14 mouse cellular contexts compared by ENCODE assay signal in genomic region chr11:96326705-96327104, GRCm38 (mm10). TPM values are rescaled to one million over a fixed set of nuclear protein-coding genes. Genes with fewer than 3 reads are reported as not detected.
DNase-seq lines count a peak whose midpoint lies in the region; ATAC-seq and TF ChIP-seq lines count a peak whose summit lies in the region.
"Had no signal": no experiment of that assay in that cellular context is flagged by ENCODE, and none has a peak within 500 bp of the region (broad histone marks: within the 10 kb centered on the region; RNA-seq: fewer than 3 reads in every experiment).

No protein-coding gene starts in this region.

- 0 out of 2 replicates have a peak, but pooled peaks cover 2% of the 10 kb centered on the region for H3K4me1 ChIP-seq in heart, embryonic 15.5 days (replicated peaks)
- H3K4me1 ChIP-seq in lung, postnatal 0 days (ENCODE audit: insufficient read depth, low read depth, low read length): no peaks in the 10 kb centered on the region
- H3K4me1 ChIP-seq in limb, embryonic 10.5 days: peaks cover 98% of the 10 kb centered on the region

- peaks cover 100% of the 10 kb centered on the region for H3K27me3 ChIP-seq in heart, embryonic 15.5 days
- H3K27me3 ChIP-seq in lung, postnatal 0 days (replicated peaks; ENCODE audit: insufficient read depth, low read length): 0 out of 2 replicates have a peak, but pooled peaks cover 4% of the 10 kb centered on the region
- peaks cover 100% of the 10 kb centered on the region for H3K27me3 ChIP-seq in limb, embryonic 10.5 days (ENCODE audit: low read depth, poor library complexity, severe bottlenecking)

- 15% methylated on average over 12 of the region's 12 CpGs for WGBS in heart, embryonic 15.5 days
- 14% methylated on average over 12 of the region's 12 CpGs for WGBS in lung, postnatal 0 days
- WGBS in limb, embryonic 10.5 days: 5% methylated on average over 12 of the region's 12 CpGs

- TF ChIP-seq CTCF in lung, postnatal 0 days (IDR thresholded peaks at IDR 0.05): no peak

- TF ChIP-seq EP300 in lung, postnatal 0 days (IDR thresholded peaks at IDR 0.05): no peak

- DNase-seq in heart, adult 18-20 months: no peak
- no peak for DNase-seq in lung, postnatal 0 days (ENCODE audit: low spot score)
- DNase-seq in lung, postnatal 10 days: no peak
- peak; percentile 55 for DNase-seq in limb, embryonic 10.5 days (ENCODE audit: low spot score)
- no peak for DNase-seq in left cerebral cortex, adult 8-10 months (ENCODE audit: low spot score in 2 of 2)
- DNase-seq in ovary, postnatal 10 days (ENCODE audit: low spot score): no peak
- DNase-seq in thymus, adult 18-20 months: no peak
- DNase-seq: cerebellum, adult 2 months; layer of hippocampus, postnatal 36 days had no signal

- no peak overlapping the region; the same call in 1 of the 2 replicates for H3K4me3 ChIP-seq in heart, embryonic 15.5 days
- peak overlapping the region; percentile 22 for H3K4me3 ChIP-seq in lung, postnatal 0 days (ENCODE audit: low read depth, low read length)
- peak overlapping the region; percentile 40 for H3K4me3 ChIP-seq in limb, embryonic 10.5 days

- no peak for ATAC-seq in heart, embryonic 15.5 days (replicated peaks; ENCODE audit: insufficient number of reproducible peaks, insufficient read depth, low FRiP score, low read depth)
- no peak for ATAC-seq in lung, postnatal 0 days

- H3K36me3 ChIP-seq in heart, embryonic 15.5 days: no peaks in the 10 kb centered on the region
- H3K36me3 ChIP-seq in lung, postnatal 0 days (ENCODE audit: insufficient read depth, low read length): no peaks in the 10 kb centered on the region
- H3K36me3 ChIP-seq in limb, embryonic 10.5 days: no peaks in the 10 kb centered on the region

- peak overlapping the region; percentile 11; the same call in 1 of the 2 replicates for H3K4me2 ChIP-seq in heart, embryonic 15.5 days
- H3K4me2 ChIP-seq in lung, postnatal 0 days (replicated peaks; ENCODE audit: low read depth, low read length): peak overlapping the region; percentile 52

- no peaks in the 10 kb centered on the region for H3K9me3 ChIP-seq in heart, embryonic 15.5 days (replicated peaks)
- no peaks in the 10 kb centered on the region for H3K9me3 ChIP-seq in lung, postnatal 0 days (ENCODE audit: low read length)
- no peaks in the 10 kb centered on the region for H3K9me3 ChIP-seq in limb, embryonic 10.5 days (replicated peaks)

- no peak overlapping the region for H3K27ac ChIP-seq in heart, embryonic 15.5 days
- H3K27ac ChIP-seq in lung, postnatal 0 days (ENCODE audit: low read length): peak overlapping the region; percentile 82
- peak overlapping the region; percentile 85 for H3K27ac ChIP-seq in limb, embryonic 10.5 days

- H3K9ac ChIP-seq in heart, embryonic 15.5 days: no peak overlapping the region
- H3K9ac ChIP-seq in lung, postnatal 0 days (replicated peaks; ENCODE audit: low read depth): peak overlapping the region; percentile 46

RNA-seq across cellular contexts. Expression of gene Hoxb3, which starts 3.6 kb away (rescaled TPM):
- 0.71 and 0.98 TPM in 2 replicates for polyA plus RNA-seq in heart, embryonic 15.5 days (2015; fragmentation: Nextera tagmentation; extraction: Ambion mirVana)
- total RNA-seq in heart, adult 18-20 months (2021): under 1 TPM; 0.12 to 0.57 TPM
- 1.5 and 2.2 TPM in 2 replicates for polyA plus RNA-seq in lung, postnatal 0 days (2015; fragmentation: Nextera tagmentation; extraction: Ambion mirVana)
- polyA plus RNA-seq in limb, embryonic 10.5 days (2016; fragmentation: Nextera tagmentation; extraction: Ambion mirVana): 0.76 and 1.0 TPM in 2 replicates
- not detected for total RNA-seq in left cerebral cortex, adult 8-10 months (2022)
- total RNA-seq: layer of hippocampus, postnatal 36 days; MEL had no signal

RNA-seq across cellular contexts. Expression of gene Hoxb4, which starts 8.6 kb away (rescaled TPM):
- polyA plus RNA-seq in heart, embryonic 15.5 days (2015; fragmentation: Nextera tagmentation; extraction: Ambion mirVana): 0.31 and 0.70 TPM in 2 replicates
- under 1 TPM; 0.62 to 0.64 TPM for total RNA-seq in heart, adult 18-20 months (2021)
- 2.6 and 3.0 TPM in 2 replicates for polyA plus RNA-seq in lung, postnatal 0 days (2015; fragmentation: Nextera tagmentation; extraction: Ambion mirVana)
- polyA plus RNA-seq in limb, embryonic 10.5 days (2016; fragmentation: Nextera tagmentation; extraction: Ambion mirVana): 0.89 and 1.2 TPM in 2 replicates
- total RNA-seq in left cerebral cortex, adult 8-10 months (2022): under 1 TPM in 1 of 4 experiments, not detected in 3; 0.11 TPM
- total RNA-seq: layer of hippocampus, postnatal 36 days; MEL had no signal

RNA-seq across cellular contexts. Expression of gene Hoxb5, which starts 23.6 kb away (rescaled TPM):
- 1.4 and 3.3 TPM in 2 replicates for polyA plus RNA-seq in heart, embryonic 15.5 days (2015; fragmentation: Nextera tagmentation; extraction: Ambion mirVana)
- under 1 TPM; 0.12 to 0.21 TPM for total RNA-seq in heart, adult 18-20 months (2021)
- 16.8 and 17.3 TPM in 2 replicates for polyA plus RNA-seq in lung, postnatal 0 days (2015; fragmentation: Nextera tagmentation; extraction: Ambion mirVana)
- 5.5 and 5.9 TPM in 2 replicates for polyA plus RNA-seq in limb, embryonic 10.5 days (2016; fragmentation: Nextera tagmentation; extraction: Ambion mirVana)
- total RNA-seq in left cerebral cortex, adult 8-10 months (2022): not detected
- total RNA-seq: layer of hippocampus, postnatal 36 days; MEL; monocyte, adult 5-6 weeks had no signal

RNA-seq across cellular contexts. Expression of gene Hoxb2, which starts 23.6 kb away (rescaled TPM):
- 3.7 and 6.8 TPM in 2 replicates for polyA plus RNA-seq in heart, embryonic 15.5 days (2015; fragmentation: Nextera tagmentation; extraction: Ambion mirVana)
- total RNA-seq in heart, adult 18-20 months (2021): under 1 TPM; 0.46 to 0.62 TPM
- 16.5 and 16.9 TPM in 2 replicates for polyA plus RNA-seq in lung, postnatal 0 days (2015; fragmentation: Nextera tagmentation; extraction: Ambion mirVana)
- polyA plus RNA-seq in limb, embryonic 10.5 days (2016; fragmentation: Nextera tagmentation; extraction: Ambion mirVana): 11.3 and 13.5 TPM in 2 replicates
- not detected for total RNA-seq in left cerebral cortex, adult 8-10 months (2022)
- total RNA-seq: layer of hippocampus, postnatal 36 days; MEL; monocyte, adult 5-6 weeks had no signal

RNA-seq across cellular contexts. Expression of gene Hoxb6, which starts 34.4 kb away (rescaled TPM):
- 0.49 and 1.2 TPM in 2 replicates for polyA plus RNA-seq in heart, embryonic 15.5 days (2015; fragmentation: Nextera tagmentation; extraction: Ambion mirVana)
- not detected for total RNA-seq in heart, adult 18-20 months (2021)
- 7.3 and 7.4 TPM in 2 replicates for polyA plus RNA-seq in lung, postnatal 0 days (2015; fragmentation: Nextera tagmentation; extraction: Ambion mirVana)
- polyA plus RNA-seq in limb, embryonic 10.5 days (2016; fragmentation: Nextera tagmentation; extraction: Ambion mirVana): 6.1 and 7.9 TPM in 2 replicates
- total RNA-seq in left cerebral cortex, adult 8-10 months (2022): not detected
- total RNA-seq: heart, adult 8-10 months; layer of hippocampus, postnatal 36 days; megakaryocyte progenitor cell, adult 5-6 weeks; MEL; monocyte, adult 5-6 weeks had no signal
